Mouse (Mus musculus): ENCODE measurements around the gene Depdc7. TPM values are rescaled to one million over a fixed set of nuclear protein-coding genes. Genes with fewer than 3 reads are reported as not detected.

The Depdc7 gene
- polyA plus RNA-seq, 1 experiment: 21.2 TPM

DNA sequence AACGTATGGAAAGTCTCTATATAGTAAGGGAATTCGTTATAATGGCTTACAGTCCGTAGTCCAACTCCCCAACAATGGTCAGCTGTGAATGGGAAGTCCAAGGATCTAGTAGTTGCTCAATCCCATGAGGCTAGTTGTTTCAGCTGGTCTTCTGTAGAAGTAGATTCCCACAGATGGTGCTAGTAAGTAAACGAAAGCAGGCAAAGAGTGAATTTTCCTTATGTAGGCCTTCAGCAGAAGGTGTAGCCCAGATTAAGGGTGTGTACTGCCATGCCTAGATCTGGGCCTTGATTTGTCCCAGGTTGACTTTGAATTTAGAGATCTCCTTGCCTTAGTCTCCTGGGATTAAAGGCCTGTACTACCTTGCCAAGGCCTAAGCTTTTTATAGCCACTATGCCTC, 26.4 kb downstream of the Depdc7 start, which contains the start of gene Pin1rt1:
Pin1rt1 (minus strand) TSS at position 101 of the 400 bp plus-strand sequence.
- no peak for DNase-seq (ENCODE audit: low read depth)

DNA sequence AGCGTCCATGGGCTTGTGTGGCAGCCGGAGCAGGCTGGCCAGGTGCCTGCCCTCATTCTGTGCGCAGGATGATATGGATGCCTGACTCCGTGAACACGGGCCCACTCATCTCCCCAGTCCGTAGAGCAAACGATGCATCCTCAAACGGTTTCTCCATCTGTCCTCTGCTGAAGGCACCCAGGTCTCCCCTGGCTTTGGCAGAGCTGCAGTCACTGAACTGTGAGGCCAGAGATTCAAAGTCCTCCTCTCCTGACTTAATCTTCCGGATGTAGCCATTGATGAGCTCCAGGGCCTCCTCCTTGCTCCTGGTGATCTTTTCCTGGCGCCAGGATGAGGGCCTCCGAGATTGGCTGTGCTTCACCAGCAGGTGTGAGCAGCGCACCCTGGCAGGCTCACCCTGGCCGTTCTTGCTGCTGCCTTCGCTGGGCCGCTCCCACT, 28.4 kb downstream of the Depdc7 start:
- DNase-seq (ENCODE audit: low read depth): no peak

DNA sequence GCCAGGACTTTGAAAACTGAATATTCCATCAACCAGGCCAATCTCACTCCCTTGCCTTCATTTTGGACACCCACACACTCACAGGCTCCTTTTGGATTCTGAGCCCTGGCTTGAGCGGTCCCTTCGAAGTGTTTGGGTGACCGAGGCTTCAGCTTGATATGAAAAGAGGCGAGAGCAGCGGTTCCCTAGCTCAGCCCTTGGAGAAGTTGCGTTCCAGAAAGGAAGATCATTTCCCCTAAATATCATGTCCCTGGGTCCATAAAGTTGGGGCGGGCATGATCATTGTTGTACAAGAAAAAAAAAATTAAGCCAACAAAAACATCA, 30.2 kb downstream of the Depdc7 start:
- DNase-seq (ENCODE audit: low read depth): no peak

DNA sequence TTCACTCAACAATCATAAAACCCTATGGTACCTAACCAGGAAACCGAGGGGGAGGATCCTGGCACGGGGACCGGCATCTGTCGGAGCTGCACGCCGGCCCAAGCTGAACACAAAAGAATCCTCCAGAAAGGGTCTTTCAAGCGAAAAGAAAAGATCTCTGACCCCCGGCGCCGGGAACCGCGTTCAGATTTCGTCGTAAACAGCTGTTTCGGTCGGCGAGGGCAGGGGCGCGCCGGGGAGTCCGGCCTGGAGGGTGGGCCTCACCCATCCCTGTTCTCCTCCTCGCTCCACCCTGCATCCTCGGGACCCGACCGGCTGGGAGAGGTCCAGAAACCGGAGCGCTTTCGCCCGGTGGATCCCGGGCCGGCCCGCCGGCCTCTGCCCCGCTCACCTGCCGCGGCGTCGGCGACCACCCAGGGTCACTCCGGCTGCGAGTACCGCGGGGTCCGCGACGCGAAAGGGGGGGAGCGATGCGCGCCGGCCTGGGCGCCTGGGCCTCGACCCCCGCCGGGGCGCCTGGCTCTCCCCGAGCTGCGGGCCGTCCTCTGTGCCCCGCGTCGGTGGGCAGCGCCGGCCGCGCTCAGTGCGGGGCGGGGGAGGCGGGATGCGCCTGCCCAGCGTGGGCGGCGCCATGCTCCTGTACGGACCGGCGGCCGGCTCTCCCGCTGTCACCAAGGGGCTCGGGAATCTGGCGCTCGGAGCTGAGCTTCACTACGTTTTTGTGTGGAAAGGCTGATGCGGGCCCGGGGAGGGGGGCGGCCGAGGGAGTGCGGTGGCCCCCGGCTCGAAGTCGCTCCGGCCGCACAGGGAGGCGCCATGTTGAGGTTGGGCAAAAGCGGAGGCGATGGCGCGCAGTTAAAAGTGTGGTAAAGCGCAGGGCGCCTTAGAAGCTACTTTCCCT, 30.8 kb downstream of the Depdc7 start, which contains the start of gene Tcp11l1:
Tcp11l1 (minus strand) TSS at position 585 of the 901 bp plus-strand sequence.
- no peak for DNase-seq (ENCODE audit: low read depth)

DNA sequence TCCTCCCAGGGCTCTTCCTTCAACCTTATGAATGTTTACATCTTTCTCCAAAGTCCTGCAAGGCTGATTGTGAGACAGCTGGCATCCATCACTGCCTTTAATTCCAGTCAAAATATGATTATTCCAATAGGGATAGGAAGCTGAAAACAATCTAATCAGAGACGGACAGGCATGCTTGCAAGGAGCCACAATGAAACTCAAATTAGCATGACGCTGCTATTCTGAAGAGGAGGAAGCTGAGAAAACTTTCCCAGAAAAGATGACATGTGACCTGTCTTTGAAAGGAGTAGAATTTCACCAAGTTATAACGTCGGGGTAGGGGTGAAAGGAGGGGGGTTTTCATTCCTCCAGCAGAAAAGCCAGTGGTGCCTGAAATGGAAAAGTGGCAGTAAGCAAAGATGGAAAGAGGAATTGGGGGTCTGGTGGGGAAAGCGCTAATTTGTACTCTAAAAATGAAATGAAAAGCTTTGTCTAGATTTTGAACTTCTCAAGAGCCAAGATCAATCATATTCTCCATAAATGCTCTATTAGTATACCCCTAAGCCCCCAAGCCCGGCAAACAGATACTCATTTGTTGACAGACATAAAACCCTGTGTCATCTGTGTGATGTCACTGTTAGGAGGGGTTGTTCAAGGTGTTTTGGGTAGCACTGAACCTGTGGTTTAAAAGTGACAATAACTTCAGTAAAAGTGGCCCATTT, 31.9 kb downstream of the Depdc7 start:
- no peak for DNase-seq (ENCODE audit: low read depth)

DNA sequence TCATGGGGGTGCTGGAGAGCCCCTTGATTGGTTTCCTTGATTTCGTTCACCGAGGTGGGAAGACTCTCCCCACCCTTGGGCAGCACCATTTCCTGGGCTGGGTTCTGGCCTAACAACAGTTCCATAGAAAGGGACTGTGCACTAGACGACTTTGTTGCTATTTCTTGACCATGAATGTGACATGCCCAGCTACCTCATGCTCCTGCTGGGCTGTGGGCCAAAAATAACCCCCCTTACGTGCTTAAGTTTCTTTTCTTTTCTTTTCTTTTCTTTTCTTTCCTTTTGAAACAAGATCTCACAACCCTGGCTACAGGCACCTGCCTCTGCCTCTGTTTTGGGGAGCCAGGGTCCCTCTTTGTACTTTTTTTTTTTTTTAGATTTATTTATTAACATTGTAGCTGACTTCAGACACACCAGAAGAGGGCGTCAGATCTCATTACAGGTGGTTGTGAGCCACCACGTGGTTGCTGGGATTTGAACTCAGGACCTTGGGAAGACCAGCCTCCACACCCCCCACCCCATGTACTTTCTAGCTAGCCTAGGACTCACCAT, 32.8 kb downstream of the Depdc7 start:
- DNase-seq (ENCODE audit: low read depth): no peak

DNA sequence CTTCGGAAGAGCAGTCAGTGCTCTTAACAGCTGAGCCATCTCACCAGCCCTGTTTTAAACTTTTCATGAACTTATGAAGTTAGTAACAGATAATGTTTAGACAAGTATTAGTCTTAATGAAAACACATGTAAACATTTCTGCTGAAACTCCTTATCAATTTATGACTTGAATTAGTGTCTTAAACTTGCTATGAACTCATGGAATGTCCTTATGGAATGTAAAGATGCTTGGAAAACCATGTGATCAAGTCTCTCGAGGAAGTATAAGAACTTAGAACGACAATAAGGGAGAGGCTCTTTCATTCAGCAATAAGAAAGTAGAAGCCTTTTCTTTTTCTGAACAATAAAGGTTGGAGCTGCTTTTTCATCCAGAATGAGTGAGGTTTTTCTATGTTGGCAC, 38.3 kb downstream of the Depdc7 start:
- DNase-seq (ENCODE audit: low read depth): no peak

DNA sequence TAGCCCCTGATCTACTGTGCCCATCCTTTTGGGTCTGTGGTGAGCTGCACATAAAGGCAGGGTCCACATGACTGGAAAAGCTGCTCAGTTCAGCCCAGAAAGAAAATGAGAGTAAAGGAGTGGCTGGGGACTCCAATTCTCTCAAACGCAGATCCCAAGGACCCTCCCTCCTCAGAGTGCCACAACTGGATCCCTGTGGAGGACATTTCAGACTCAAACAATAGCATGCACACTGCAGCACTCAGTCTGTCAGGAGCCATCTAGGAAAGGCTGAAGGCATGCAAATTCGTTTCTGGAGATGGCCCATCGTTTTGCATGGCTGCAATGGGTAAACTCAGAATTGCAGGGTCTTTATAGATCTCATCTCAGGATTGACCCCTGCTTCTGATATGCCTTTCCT, 39.5 kb downstream of the Depdc7 start:
- DNase-seq (ENCODE audit: low read depth): no peak

DNA sequence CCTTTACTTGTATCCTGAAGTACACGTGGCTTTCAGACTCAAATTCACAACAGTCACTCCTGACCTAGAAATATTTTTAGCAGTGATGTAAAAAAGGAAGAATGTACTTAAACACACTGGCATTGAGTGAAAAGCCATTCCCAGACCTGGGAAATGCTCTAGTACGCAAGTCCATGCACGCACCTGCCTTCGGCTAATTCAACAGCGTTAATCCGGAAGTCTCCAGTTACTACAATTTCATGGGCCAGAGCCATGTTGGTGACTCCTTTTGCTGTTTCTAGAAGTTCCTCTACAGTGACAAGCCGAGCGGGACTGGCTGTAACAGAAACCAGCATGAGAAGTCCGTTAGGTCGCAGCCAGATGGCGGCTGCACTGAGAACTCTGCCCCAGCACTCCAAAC, 43.0 kb downstream of the Depdc7 start:
- DNase-seq (ENCODE audit: low read depth): peak; percentile 65

DNA sequence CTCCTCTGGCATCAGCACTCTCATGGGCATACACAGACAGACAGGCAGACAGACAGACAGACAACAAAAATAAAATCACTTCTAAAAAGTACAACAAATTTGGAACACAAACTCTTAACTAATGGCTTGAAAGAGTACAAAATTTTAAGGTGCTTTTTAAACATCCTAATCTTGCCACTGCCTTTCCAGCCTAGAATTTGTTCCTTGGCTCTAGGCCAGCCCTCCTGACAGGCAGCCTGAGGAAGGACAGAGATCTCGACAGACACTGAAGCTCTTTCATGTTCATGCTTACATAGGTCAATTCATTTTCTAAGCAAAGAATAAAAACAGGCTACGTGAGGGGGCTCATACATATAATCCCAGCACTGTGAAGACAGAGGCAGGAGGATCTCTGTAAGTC, 50.1 kb downstream of the Depdc7 start:
- no peak for DNase-seq (ENCODE audit: low read depth)

DNA sequence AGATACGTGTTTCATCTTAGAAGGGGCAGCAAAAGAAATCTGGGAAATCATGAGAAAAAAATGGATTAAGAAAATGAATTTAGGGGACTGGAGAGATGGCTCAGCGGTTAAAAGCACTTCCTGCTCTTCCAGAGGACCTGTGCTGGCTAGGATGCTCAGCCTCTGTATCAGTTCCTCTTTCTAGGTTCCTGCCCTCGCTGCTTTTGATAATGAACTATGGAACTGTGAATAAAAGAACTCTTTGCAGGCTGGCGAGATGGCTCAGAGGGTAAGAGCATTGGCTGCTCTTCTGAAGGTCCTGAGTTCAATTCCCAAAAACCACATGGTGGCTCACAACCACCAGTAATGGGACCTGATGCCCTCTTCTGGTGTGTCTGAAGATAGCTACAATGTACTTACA, 52.0 kb downstream of the Depdc7 start:
- no peak for DNase-seq (ENCODE audit: low read depth)

DNA sequence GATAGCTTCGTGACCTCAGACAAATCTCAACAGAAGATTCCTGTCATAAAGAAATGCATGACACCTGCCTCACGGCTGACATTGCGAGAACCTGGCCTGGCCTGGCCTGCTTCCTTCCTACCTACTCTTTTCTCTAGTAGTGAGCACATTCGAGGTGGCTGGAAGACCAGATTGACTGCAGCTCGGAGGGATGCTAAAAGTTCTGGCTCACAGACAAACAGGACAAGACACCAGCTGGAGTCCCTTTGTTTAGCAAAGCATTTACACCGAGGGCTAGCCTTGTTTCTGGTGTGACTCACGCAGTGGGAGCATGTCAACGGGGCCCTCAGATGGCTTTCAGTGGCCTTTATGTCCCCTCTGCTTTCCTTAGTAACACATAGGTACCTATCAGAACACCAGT, 54.0 kb downstream of the Depdc7 start:
- no peak for DNase-seq (ENCODE audit: low read depth)

DNA sequence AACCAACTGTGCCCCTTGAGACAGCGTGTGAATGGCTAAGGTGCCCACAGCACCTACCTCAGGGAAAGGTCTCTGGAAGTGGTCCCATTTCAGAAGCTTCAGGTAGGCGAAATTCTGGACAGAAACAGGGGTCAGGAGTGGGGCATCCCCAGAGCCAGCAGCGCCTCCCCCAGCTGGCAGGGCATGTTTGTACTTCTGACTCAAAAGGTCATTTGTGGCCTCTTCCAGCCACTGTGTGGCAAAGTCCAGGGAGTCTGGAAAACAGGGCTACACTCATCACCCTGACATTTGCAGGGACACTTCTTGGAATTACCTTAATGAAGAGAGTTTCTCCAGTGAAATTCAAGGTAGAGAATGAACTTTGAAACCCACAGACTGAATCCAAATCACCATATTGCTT, 54.4 kb downstream of the Depdc7 start:
- DNase-seq (ENCODE audit: low read depth): no peak

DNA sequence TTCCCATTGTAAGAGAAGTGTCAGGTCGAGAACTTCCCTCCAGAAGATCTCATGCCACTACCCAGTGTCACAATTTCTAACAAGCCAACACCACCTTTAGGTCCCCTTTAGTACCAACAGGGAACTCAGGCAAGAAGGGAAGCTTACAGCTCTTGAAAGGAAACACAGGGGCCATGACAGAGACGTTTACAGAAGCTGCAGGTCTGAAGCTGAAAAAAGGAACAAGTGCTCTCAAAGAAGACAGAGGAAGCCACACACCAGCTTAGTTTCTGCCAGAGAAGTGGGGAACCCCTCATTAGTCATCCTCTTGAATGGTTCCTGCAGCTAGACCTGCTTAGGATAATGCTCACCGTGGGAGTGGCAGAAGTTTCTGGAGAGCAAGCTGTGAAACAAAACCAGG, 55.4 kb downstream of the Depdc7 start:
- DNase-seq (ENCODE audit: low read depth): no peak

DNA sequence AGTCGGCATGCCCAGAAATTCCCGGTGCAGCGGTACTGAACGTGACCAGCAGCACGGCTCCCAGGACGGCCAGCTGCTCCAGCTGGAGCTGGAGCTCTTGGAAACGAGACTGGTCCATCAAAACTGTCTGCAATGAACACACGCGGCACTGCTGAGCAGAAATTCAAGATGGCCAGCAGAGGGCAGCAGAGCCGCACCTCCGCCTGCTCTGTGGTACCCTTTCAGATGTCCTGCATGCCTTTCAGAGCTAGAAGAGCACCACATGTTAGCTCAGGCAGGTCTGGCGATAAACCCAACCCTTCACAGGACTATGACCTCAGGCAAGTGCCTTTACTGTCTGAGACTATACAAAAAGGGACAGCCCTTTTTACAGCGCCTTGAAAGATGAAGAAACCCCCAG, 57.3 kb downstream of the Depdc7 start:
- no peak for DNase-seq (ENCODE audit: low read depth)

DNA sequence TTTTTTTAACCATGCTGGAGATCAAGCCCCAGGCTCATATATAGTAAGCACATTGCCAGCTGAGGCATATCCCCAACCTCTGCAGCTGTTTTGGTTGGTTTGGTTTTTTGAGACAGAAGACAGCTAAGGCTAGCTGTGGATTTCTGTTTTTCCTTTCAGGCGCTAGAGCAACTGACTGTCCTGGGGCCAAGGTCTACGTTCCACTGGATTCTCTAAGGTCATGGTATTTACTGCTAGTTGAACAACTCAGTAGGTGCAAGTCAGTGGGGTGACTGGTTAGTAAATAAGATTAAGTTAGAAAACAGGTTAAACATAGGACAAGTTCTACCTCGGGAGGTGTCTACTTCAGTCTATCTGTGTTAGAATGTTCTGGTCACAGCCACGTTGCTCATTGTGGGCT, 57.9 kb downstream of the Depdc7 start:
- DNase-seq (ENCODE audit: low read depth): no peak

DNA sequence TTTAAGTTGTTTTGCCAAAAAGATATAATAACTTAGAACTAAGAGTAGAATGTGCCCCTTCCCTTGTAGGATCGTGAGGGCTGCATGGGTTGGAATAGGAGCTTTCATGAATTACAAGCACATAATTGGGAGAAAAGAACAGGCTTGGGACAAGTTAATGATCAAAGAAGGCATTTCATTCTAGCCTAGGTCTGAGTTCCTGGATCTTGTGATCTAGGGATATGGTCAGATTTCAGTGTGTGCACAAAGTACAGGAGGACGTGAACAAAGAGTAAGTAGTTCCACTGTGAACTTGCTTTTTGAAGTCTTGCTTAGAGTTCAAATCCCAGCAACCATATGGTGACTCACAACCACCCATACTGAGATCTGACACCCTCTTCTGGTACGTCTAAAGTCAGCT, 65.4 kb downstream of the Depdc7 start:
- DNase-seq (ENCODE audit: low read depth): no peak

Other genes with a start within 250 kb of the Depdc7 start
- 46.9 and 53.3 TPM in 2 replicates for gene Hipk3, start 248.4 kb downstream of the Depdc7 start, polyA plus RNA-seq (2012; rRNA removed)
- gene Cstf3, start 152.4 kb downstream of the Depdc7 start, polyA plus RNA-seq (2012; rRNA removed): 10.0 and 12.0 TPM in 2 replicates
- 9.2 and 20.2 TPM in 2 replicates for gene Tcp11l1, start 30.7 kb downstream of the Depdc7 start, polyA plus RNA-seq (2012; rRNA removed)
- 0.28 and 0.53 TPM in 2 replicates for gene Pin1rt1, start 26.5 kb downstream of the Depdc7 start, polyA plus RNA-seq (2012; rRNA removed)
- gene Qser1, start 73.9 kb upstream of the Depdc7 start, polyA plus RNA-seq (2012; rRNA removed): 5.1 and 5.9 TPM in 2 replicates
- 0.47 and 0.96 TPM in 2 replicates for gene Prrg4, start 107.0 kb upstream of the Depdc7 start, polyA plus RNA-seq (2012; rRNA removed)
- gene Ccdc73, start 124.9 kb upstream of the Depdc7 start, polyA plus RNA-seq (2012; rRNA removed): 1.9 and 2.7 TPM in 2 replicates